Mouse (Mus musculus): ENCODE measurements around the gene Dph1.
A peak's percentile ranks its signal among the peaks of the same experiment; 100 is the strongest.

Dph1 gene

GRCm38 (mm10) chr11:75159564-75159963, 31.5 kb downstream of the Dph1 start:
- peak in 1 of 2 experiments; percentile 69 for DNase-seq (ENCODE audit: low spot score in 2 of 2)

GRCm38 (mm10) chr11:75158432-75158831, 32.6 kb downstream of the Dph1 start:
- no peak for DNase-seq (ENCODE audit: low spot score in 2 of 2)

- no peak for DNase-seq (ENCODE audit: low spot score in 2 of 2)
Measured at GRCm38 (mm10) chr11:75157901-75158300, 33.1 kb downstream of the Dph1 start.

- DNase-seq (ENCODE audit: low spot score in 2 of 2) = no peak
Measured at GRCm38 (mm10) chr11:75157037-75157436, 34.0 kb downstream of the Dph1 start.

DNA sequence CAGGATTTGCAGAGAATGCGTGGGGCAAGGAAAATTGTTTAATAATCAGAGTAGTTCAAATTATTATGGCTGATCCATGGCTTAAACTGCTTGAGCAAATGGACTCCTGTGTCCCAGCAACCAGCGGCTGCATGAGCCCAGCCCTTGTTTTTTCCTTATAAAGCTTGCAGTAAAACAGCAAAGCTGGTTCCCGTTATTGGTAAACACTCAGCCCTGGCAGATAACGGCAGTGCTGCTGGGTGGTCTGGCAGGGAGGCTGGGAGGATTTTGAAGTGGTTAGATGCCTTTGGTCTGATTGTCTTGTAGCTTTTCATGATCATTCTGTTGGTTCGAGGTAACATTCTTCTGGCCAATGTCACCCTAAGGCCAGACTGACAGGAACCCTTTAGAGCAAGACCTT, 34.6 kb downstream of the Dph1 start:
- DNase-seq (ENCODE audit: low spot score in 2 of 2) = no peak

DNA sequence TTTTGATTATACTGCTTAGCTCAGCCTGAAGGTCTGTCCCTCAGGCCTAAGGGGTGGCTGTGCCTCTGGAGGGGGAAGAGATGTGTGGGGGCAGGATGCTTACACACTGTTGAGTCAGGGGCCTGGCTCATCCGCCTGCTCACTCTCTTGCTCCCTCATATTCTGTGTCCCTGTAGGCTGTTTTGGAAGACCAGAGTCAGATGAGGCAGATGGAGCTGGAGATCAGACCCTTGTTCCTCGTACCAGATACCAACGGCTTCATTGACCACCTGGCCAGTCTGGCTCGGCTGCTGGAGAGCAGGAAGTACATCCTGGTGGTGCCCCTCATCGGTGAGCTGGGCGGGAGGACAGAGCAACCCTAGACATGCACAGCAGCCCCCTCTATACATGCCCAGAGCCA, 35.1 kb downstream of the Dph1 start:
- no peak for DNase-seq (ENCODE audit: low spot score in 2 of 2)

DNA sequence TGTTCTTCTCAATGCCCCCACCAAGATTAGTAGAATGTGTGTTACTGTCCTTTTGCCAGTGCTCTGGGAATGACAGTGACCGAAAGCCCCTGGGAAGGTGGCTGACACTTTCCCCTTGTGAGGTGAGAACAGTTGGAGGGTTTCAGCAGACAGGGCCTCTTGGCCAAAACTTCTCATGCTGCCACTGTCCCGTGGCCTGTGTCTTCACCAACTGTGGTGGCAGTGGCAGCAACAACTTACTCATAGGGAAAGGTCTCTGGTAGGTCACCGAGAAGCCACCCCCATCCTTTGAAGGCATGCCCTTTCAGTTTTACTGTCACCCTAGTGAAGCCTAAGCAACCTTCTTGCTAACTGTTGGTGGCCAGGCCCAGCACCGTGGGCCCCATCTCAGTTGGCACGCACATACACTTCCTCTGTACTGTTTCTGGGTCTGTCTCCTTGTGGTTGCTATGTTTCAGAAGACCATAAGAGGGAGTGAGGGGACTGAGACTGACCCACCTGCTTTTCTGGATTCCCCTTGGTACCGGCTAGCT, 36.9 kb downstream of the Dph1 start:
- DNase-seq (ENCODE audit: low spot score in 2 of 2) = no peak

GRCm38 (mm10) chr11:75152603-75153557, 38.2 kb downstream of the Dph1 start:
- DNase-seq (ENCODE audit: low spot score in 2 of 2) = no peak

GRCm38 (mm10) chr11:75150346-75150745, 40.7 kb downstream of the Dph1 start:
- DNase-seq (ENCODE audit: low spot score in 2 of 2) = no peak

DNA sequence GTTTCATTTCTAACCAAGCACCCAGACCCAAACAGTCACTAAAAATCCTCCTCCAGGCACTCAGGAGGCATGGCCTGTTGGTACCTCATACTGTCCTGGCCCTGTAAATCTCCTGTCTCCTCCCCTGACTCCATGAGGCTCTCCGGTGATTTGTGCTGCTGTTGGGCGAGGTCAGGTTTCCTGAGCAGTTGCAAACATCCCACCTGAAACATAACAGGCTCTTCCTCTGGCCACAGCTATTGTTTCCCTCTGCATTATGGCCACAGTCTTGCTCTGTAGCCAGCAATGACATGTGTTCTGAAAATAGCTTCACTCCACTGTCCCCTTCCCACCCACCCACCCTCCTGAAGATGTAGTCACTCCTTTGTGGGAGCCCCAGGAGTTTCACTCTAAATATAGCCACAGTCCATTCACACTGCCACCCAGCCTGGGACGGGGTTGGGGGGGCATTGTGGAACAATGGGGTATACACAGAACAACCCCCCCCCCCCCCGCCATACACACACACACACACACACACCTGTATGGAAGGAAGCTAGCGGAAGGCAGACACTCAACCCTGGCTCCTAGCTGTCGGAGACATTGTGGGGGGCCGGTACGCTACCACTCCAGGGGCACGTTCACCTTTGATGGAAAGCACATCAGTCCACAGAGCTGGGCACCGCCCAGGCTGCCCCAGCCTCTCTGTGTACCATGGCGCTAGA, 42.6 kb downstream of the Dph1 start:
- no peak for DNase-seq (ENCODE audit: low spot score in 2 of 2)

DNA sequence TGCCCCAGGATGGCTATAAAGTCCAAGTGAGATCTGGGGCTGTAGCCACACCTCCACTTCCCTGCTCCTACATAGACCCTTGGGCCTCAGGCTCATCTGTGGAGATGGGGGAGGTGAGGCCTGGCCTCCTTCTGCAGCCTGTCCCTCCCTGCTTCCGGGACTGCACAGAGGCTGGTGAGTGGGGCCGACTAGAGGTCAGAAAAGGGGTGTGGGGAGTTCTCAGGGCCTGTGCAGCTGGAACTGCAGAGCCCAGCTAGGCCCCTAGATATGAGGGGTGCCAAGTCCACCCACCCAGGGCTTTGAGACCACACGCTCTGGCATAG, 43.2 kb downstream of the Dph1 start:
- no peak for DNase-seq (ENCODE audit: low spot score in 2 of 2)

- no peak for DNase-seq (ENCODE audit: low spot score in 2 of 2)
Measured at GRCm38 (mm10) chr11:75147106-75147845, 43.8 kb downstream of the Dph1 start.

- DNase-seq (ENCODE audit: low spot score in 2 of 2) = no peak
Measured at GRCm38 (mm10) chr11:75145841-75146240, 45.2 kb downstream of the Dph1 start.

- no peak for DNase-seq (ENCODE audit: low spot score in 2 of 2)
Measured at GRCm38 (mm10) chr11:75142749-75143148, 48.3 kb downstream of the Dph1 start.

DNA sequence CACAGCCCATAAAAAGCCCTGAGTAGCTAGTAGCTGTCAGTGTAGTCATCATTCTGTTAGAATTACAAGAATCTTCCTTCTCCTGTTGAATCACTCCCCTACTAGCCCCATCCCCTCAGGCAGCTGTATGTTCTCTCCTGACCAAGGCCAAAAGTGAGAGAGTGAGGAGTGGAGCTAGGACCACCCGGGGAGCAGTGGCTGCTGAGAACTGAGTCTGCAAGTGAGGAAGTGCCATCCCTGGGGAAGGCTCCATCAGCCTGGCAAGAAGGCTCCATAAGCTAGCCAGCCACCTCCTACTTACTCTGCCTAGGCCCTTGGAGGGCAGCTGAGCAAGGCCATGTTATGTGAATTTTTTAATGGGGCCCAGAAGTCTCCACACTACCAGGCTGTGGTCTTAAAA, 49.1 kb downstream of the Dph1 start:
- DNase-seq (ENCODE audit: low spot score in 2 of 2) = no peak

GRCm38 (mm10) chr11:75141038-75141437, 50.0 kb downstream of the Dph1 start:
- no peak for DNase-seq (ENCODE audit: low spot score in 2 of 2)

DNA sequence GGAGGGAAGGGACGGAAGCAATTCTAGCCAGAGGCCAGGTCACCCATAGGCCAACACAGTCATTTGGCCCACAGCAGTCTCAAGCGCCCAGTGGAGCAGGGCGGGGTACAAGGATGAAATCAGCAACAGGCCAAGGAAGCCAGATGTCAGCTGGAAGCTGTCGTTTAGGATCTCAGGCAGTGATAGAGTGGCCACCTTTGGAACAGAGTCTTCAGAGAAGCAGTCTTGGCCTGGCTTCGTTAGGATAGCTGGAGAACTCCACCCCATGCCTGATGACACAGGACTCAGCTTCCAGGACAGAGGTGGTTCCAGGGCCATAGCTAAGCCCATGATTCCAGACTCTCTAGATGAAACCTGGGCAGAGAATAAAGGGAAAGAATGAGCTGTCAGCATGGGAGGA, 50.6 kb downstream of the Dph1 start:
- no peak for DNase-seq (ENCODE audit: low spot score in 2 of 2)

DNA sequence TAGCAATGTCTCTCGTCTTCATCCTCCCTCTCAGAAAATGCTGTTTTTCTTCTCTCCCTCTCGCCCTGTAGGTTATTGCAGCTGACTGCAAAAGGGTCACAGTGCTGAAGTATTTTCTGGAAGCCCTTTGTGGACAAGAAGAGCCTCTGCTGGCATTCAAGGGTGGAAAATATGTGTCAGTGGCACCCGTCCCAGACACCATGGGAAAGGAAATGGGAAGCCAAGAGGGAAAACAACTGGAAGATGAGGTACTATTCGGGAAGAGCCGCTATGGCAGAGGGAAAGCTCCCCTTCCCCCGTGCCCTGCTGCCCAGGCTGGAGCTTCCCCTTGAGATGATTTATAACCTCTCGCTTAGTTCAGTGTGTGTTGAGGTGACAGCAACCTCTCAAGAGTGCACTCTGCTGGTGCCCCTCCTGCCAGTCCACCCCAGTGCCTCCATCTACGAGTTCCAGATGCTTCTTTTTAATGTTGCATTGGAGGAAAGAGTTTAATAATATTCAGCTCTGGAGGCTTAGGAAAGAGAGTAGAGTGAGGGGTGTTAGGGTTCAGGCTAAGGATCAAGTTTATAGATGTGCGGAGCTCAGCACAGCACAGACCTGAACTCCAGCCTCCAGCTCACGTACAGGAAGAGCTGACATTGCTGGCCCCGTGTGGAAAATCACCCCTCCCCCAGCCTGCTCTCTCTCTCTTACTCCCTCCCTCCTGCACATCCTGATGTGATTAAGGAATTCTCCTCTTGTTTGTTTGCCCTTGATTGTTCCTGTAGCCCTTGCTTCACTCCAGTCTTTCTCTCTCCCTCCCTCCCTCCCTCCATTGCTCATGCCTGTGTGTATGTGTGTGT, 51.7 kb downstream of the Dph1 start:
- DNase-seq (ENCODE audit: low spot score in 2 of 2) = no peak

DNA sequence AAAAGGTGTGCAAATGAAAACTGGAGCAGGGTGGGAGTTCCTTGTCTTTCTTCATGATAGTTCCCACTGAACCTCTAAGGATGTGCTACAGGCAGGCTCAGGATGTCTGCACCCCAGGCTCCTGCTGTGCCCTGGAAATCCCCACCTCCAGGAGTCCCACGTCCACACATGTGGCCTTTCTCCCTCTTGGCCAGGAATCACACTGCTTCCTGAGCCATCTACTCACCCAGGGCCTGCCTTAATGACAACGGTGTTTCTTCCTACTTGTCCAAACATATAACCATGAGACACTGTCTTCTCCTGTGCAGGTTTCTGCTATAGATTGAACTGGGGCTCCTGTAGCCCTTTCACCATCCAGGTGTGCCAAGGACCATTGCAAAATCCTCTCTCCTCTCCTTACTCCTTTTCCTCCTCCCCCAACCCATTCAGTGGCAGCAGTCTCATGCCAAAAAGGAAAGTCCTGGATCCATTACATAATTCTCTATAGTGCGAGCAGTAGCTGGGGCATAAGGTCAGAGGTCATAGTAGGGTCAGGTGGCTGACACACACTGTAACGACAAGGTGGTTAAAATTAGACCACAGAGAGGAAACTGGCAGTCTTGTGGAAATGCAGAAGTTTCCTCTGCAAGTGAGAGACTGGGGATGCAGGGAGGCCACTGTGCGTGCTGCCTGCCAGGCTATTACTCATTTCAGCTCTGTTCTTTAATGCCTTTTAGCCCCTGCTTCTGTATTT, 54.2 kb downstream of the Dph1 start:
- peak in 1 of 2 experiments; percentile 50 for DNase-seq (ENCODE audit: low spot score in 2 of 2)

DNA sequence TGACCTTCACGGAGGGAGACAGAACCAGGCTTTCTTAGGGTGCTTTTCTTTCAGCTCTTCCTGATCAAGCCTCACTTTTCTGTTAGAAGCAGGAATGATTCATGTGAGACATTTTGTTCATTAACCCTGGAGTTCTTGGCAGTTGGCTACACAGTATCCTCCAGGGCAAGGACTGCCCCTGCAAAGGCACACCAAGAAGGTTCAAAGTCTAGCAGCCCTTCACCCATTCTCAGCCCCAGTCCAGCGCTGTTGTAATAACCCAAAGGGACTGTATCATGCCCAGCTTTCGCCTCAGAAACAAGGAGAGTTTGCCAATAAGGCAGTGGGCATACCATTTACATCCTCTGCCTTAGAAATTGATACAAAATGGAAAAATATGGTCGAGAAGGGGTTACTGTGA, 55.7 kb downstream of the Dph1 start:
- DNase-seq (ENCODE audit: low spot score in 2 of 2) = no peak
